Comparison of ENCODE assay signal across 23 mouse cellular contexts in the genomic region with DNA sequence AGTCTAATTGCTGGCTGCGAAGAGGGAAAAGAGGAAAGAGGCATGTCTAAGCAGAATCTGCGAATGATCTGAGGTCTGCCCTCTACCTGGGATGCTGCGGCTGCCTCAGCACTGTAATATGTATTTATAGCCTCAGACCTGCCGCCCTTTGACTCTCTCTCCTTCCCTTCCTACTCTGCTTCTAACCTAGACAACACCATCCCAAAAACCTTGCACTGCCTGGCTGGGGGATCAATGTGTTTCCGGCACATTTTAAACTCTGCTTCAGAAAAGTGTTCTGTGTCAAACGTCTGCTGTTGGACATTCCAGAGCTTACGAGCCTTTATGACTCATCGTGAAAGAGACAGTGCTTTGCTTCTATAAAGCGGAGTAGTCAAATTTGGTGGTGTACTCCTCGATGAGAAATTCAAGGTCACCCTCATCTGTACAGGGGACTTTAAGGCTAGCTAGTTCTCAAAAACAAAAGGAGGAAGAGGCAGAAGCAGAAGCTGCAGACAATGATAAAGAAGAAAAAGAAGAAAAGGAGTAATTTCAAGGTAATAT.
A peak's percentile ranks its signal among the peaks of the same experiment; 100 is the strongest.
DNase-seq lines count a peak whose midpoint lies in the region; ATAC-seq lines count a peak whose summit lies in the region.
"Had no signal": no experiment of that assay in that cellular context is flagged by ENCODE, and none has a peak within 500 bp of the region (broad histone marks: within the 10 kb centered on the region; RNA-seq: fewer than 3 reads in every experiment).

No protein-coding gene starts in this region.

- no peaks in the 10 kb centered on the region for H3K9me3 ChIP-seq in heart, embryonic 13.5 days
- H3K9me3 ChIP-seq in neural tube, embryonic 15.5 days (replicated peaks) = no peaks in the 10 kb centered on the region
- H3K9me3 ChIP-seq: embryonic facial prominence, embryonic 15.5 days; forebrain, embryonic 15.5 days; hindbrain, embryonic 12.5 days; liver, embryonic 13.5 days had no signal

- no peaks in the 10 kb centered on the region for H3K27me3 ChIP-seq in heart, embryonic 13.5 days (replicated peaks)
- no peaks in the 10 kb centered on the region for H3K27me3 ChIP-seq in neural tube, embryonic 15.5 days (replicated peaks)
- H3K27me3 ChIP-seq: embryonic facial prominence, embryonic 15.5 days; forebrain, embryonic 15.5 days; liver, embryonic 13.5 days had no signal

- no peak overlapping the region for H3K27ac ChIP-seq in heart, embryonic 13.5 days (replicated peaks)
- no peak overlapping the region for H3K27ac ChIP-seq in neural tube, embryonic 15.5 days (replicated peaks)
- H3K27ac ChIP-seq: embryonic facial prominence, embryonic 15.5 days; forebrain, embryonic 15.5 days; hindbrain, embryonic 12.5 days; liver, embryonic 13.5 days had no signal

- no peak for ATAC-seq in heart, embryonic 13.5 days (ENCODE audit: extremely low read depth, insufficient number of reproducible peaks, low FRiP score, low TSS enrichment)
- no peak for ATAC-seq in neural tube, embryonic 15.5 days (ENCODE audit: low FRiP score)
- ATAC-seq: CD4-positive, CD25-positive, alpha-beta regulatory T cell, adult 4 months; midbrain, embryonic 16.5 days had no signal

- H3K36me3 ChIP-seq in heart, embryonic 13.5 days = no peaks in the 10 kb centered on the region
- no peaks in the 10 kb centered on the region for H3K36me3 ChIP-seq in neural tube, embryonic 15.5 days
- H3K36me3 ChIP-seq: embryonic facial prominence, embryonic 15.5 days; forebrain, embryonic 15.5 days; hindbrain, embryonic 12.5 days; liver, embryonic 13.5 days had no signal

- no peak overlapping the region for H3K4me3 ChIP-seq in heart, embryonic 13.5 days
- H3K4me3 ChIP-seq in neural tube, embryonic 15.5 days (replicated peaks) = no peak overlapping the region
- H3K4me3 ChIP-seq: embryonic facial prominence, embryonic 15.5 days; forebrain, embryonic 15.5 days; hindbrain, embryonic 12.5 days; liver, embryonic 13.5 days; myocyte had no signal

- no peak overlapping the region for H3K9ac ChIP-seq in heart, embryonic 13.5 days
- H3K9ac ChIP-seq in neural tube, embryonic 15.5 days (replicated peaks) = no peak overlapping the region
- H3K9ac ChIP-seq: embryonic facial prominence, embryonic 15.5 days; forebrain, embryonic 15.5 days; hindbrain, embryonic 12.5 days; liver, embryonic 13.5 days had no signal

- WGBS in heart, embryonic 13.5 days = 40% methylated on average over 10 of the region's 10 CpGs
- 55% methylated on average over 10 of the region's 10 CpGs for WGBS in neural tube, embryonic 15.5 days

- peak overlapping the region; percentile 8; the same call in 1 of the 2 replicates for H3K4me2 ChIP-seq in heart, embryonic 13.5 days
- no peak overlapping the region for H3K4me2 ChIP-seq in neural tube, embryonic 15.5 days
- H3K4me2 ChIP-seq: embryonic facial prominence, embryonic 15.5 days; forebrain, embryonic 15.5 days; hindbrain, embryonic 12.5 days; liver, embryonic 13.5 days had no signal

- intact Hi-C loops in left cerebral cortex, postnatal 14 days (cut with DNase I) = loop anchor here (10.0 kb wide), 1 partner anchor 156 kb away; no protein-coding TSS in a partner anchor
- intact Hi-C loops in left cerebral cortex, postnatal 36 days (cut with DNase I) = loop anchor here (5.0 kb wide), 1 partner anchor 194 kb away; no protein-coding TSS in a partner anchor

- no peak for DNase-seq in heart, adult 18-20 months
- peak; percentile 11 for DNase-seq in neural tube, embryonic 10.5 days (ENCODE audit: extremely low spot score, low spot score)
- DNase-seq in brain, adult 2 months (ENCODE audit: low read depth, low spot score) = peak; percentile 36
- DNase-seq in left cerebral cortex, postnatal 14 days (ENCODE audit: low spot score in 2 of 2) = no peak
- DNase-seq in left cerebral cortex, postnatal 36 days (ENCODE audit: low spot score in 2 of 2) = no peak
- DNase-seq: adrenal gland, postnatal 10 days; cerebellum, adult 9-10 months; gastrocnemius, postnatal 14 days; heart, postnatal 14 days; kidney, adult 8-10 months; kidney, postnatal 25 days; liver, embryonic 13.5 days; lung, adult 2 months; thymus, adult 18-20 months; thymus, postnatal 36 days had no signal

- peaks cover 17% of the 10 kb centered on the region for H3K4me1 ChIP-seq in heart, embryonic 13.5 days
- H3K4me1 ChIP-seq in neural tube, embryonic 15.5 days = peaks cover 7% of the 10 kb centered on the region; the same call in 1 of the 2 replicates
- H3K4me1 ChIP-seq: liver, embryonic 13.5 days had no signal

Comparison
In these comparisons a context has a peak if more than half of its experiments do, and no peak if none do; other contexts are left out.
1. DNase-seq: peak in neural tube, embryonic 10.5 days (single experiment) and brain, adult 2 months (single experiment); none in heart, adult 18-20 months (0 of 2), left cerebral cortex, postnatal 14 days (0 of 2) and left cerebral cortex, postnatal 36 days (0 of 2).